Mouse (Mus musculus) heart, adult 2 months (tissue): Measurements from ENCODE around the gene Kiz. TPM values are rescaled to one million over a fixed set of nuclear protein-coding genes. Genes with fewer than 3 reads are reported as not detected.

Experiments used
- DNase-seq, 2 experiments: peaks; one replicate each; pipeline ENCODE4 v3.0.0; 2021
- H3K27ac ChIP-seq: fragments of 200-600 bp; 2 replicates; pipeline ENCODE4 v1.8.1; 2022
- H3K27me3 ChIP-seq: fragments of 200-500 bp; 2 replicates; pipeline ENCODE4 v1.6.1; 2012; ENCODE audit warnings: mild to moderate bottlenecking, low read length, inconsistent platforms, mixed read lengths; ENCODE audit not compliant: control insufficient read depth, insufficient read depth
- H3K36me3 ChIP-seq: fragments of 200-500 bp; 2 replicates; pipeline ENCODE4 v1.6.1; 2012; ENCODE audit warnings: low read length, inconsistent platforms; ENCODE audit not compliant: control insufficient read depth, insufficient read depth
- H3K4me1 ChIP-seq: fragments of 200-500 bp; 2 replicates; pipeline ENCODE4 v1.6.1; 2011; ENCODE audit warnings: low read length; ENCODE audit not compliant: control insufficient read depth, insufficient read depth
- H3K4me3 ChIP-seq: fragments of 200-600 bp; 2 replicates; pipeline ENCODE4 v1.8.1; 2022
- H3K79me2 ChIP-seq: fragments of 200-500 bp; replicated peaks from 2 replicates; pipeline ENCODE4 v1.6.1; 2012; ENCODE audit warnings: mild to moderate bottlenecking, inconsistent platforms, low read length, moderate library complexity, mixed read lengths; ENCODE audit not compliant: control insufficient read depth, insufficient read depth
- H3K9ac ChIP-seq: fragments of 200-500 bp; 2 replicates; pipeline ENCODE4 v1.6.1; 2012; ENCODE audit warnings: low read depth, mild to moderate bottlenecking, control low read depth, inconsistent platforms, low read length, mixed read lengths
- CTCF ChIP-seq: fragments of 200-600 bp; IDR thresholded peaks from 2 replicates; pipeline ENCODE4 v1.8.1; 2022; ENCODE audit warnings: antibody characterized with exemption, mild to moderate bottlenecking, moderate library complexity
- EP300 ChIP-seq: fragments of 200-500 bp; IDR thresholded peaks from 2 replicates; pipeline ENCODE4 v1.6.1; 2011; ENCODE audit warnings: low read depth, low read length, control low read depth; ENCODE audit not compliant: insufficient read depth
- POLR2A ChIP-seq: fragments of 200-500 bp; IDR thresholded peaks from 2 replicates; pipeline ENCODE4 v1.6.1; 2011; ENCODE audit warnings: mild to moderate bottlenecking, low read depth, low read length, control low read depth; ENCODE audit not compliant: insufficient read depth
- WGBS: fragments of 180-500 bp; shearing (Covaris S2); methylation state at CpG from one replicate; pipeline ENCODE4 v1.1.7; 2018; 5-methylcytosine and 5-hydroxymethylcytosine counted together
- intact Hi-C: fragments of 180-260 bp; cut with DNase I; formaldehyde crosslinking; loops from one replicate; pipeline ENCODE4 v1.15.1; 2025
- polyA plus RNA-seq: library from polyadenylated mRNA; depleted of rRNA; stranded (reverse); fragments of >200 nt; gene quantifications from 2 replicates; pipeline ENCODE4 v1.2.3, GENCODE M21; 2012
- total RNA-seq, 2 experiments: library from RNA; stranded (reverse); gene quantifications; 2 replicates each; pipeline ENCODE4 v1.2.3; 2021

The Kiz gene
- total and polyA plus RNA-seq, 3 experiments, result 16.2 to 124 (median 97.9) TPM

- Histone ChIP-seq H3K27ac (no peak overlapping the region), H3K4me3 (no peak overlapping the region; the same call in 1 of the 2 replicates), H3K36me3 (no peaks in the 10 kb centered on the region), H3K9ac (no peak overlapping the region), H3K27me3 (peaks cover 40% of the 10 kb centered on the region), H3K4me1 (peaks cover 2% of the 10 kb centered on the region), H3K79me2 (no peaks in the 10 kb centered on the region)
- TF ChIP-seq EP300, result no peak
- TF ChIP-seq CTCF, result no peak
- no peak for TF ChIP-seq POLR2A
- WGBS, result 8% methylated on average over 20 of the region's 20 CpGs
- intact Hi-C loops, result loop anchor here (10.0 kb wide), 1 partner anchor 349 kb away; no protein-coding TSS in a partner anchor
- no peak for DNase-seq
Observed at GRCm38 (mm10) chr2:146835241-146835990, 20.2 kb upstream of the Kiz start.

GRCm38 (mm10) chr2:146836246-146836645 lies 19.4 kb upstream of the Kiz start:
- H3K4me1 ChIP-seq, result peaks cover 2% of the 10 kb centered on the region
- no peaks in the 10 kb centered on the region for H3K36me3 ChIP-seq
- WGBS, result 6% methylated on average over 13 of the region's 13 CpGs
- H3K27me3 ChIP-seq, result peaks cover 38% of the 10 kb centered on the region
- DNase-seq, result no peak
- H3K79me2 ChIP-seq, result no peaks in the 10 kb centered on the region
- H3K27ac ChIP-seq, result no peak overlapping the region
- no peak overlapping the region for H3K4me3 ChIP-seq
- intact Hi-C loops, result loop anchor here (10.0 kb wide), 1 partner anchor 349 kb away; no protein-coding TSS in a partner anchor
- H3K9ac ChIP-seq, result no peak overlapping the region
- TF ChIP-seq POLR2A (no peak), CTCF (no peak), EP300 (no peak)

- DNase-seq, result no peak
Observed at GRCm38 (mm10) chr2:146836871-146837550, 18.7 kb upstream of the Kiz start.

GRCm38 (mm10) chr2:146837653-146838052 lies 18.0 kb upstream of the Kiz start:
- Histone ChIP-seq H3K4me3 (no peak overlapping the region), H3K79me2 (no peaks in the 10 kb centered on the region), H3K4me1 (peaks cover 2% of the 10 kb centered on the region), H3K9ac (no peak overlapping the region), H3K27ac (no peak overlapping the region), H3K27me3 (peaks cover 36% of the 10 kb centered on the region), H3K36me3 (no peaks in the 10 kb centered on the region)
- 36% methylated on average over 1 of the region's 1 CpGs for WGBS
- no peak for DNase-seq
- intact Hi-C loops, result loop anchor here (10.0 kb wide), 1 partner anchor 347 kb away; no protein-coding TSS in a partner anchor
- no peak for TF ChIP-seq POLR2A
- TF ChIP-seq CTCF, result no peak
- TF ChIP-seq EP300, result no peak

More at GRCm38 (mm10) chr2:146836871-146837550, 18.7 kb upstream of the Kiz start:
- Histone ChIP-seq H3K4me1 (peaks cover 2% of the 10 kb centered on the region), H3K79me2 (no peaks in the 10 kb centered on the region), H3K27ac (no peak overlapping the region), H3K27me3 (peaks cover 38% of the 10 kb centered on the region), H3K36me3 (no peaks in the 10 kb centered on the region), H3K9ac (no peak overlapping the region), H3K4me3 (no peak overlapping the region)
- TF ChIP-seq POLR2A (no peak), EP300 (no peak), CTCF (no peak)
- intact Hi-C loops, result loop anchor here (10.0 kb wide), 1 partner anchor 348 kb away; no protein-coding TSS in a partner anchor
- 13% methylated on average over 17 of the region's 17 CpGs for WGBS

- H3K4me3 ChIP-seq, result no peak overlapping the region
- no peaks in the 10 kb centered on the region for H3K79me2 ChIP-seq
- H3K27me3 ChIP-seq, result peaks cover 36% of the 10 kb centered on the region
- H3K9ac ChIP-seq, result no peak overlapping the region
- H3K27ac ChIP-seq, result no peak overlapping the region
- no peak for DNase-seq
- intact Hi-C loops, result loop anchor here (10.0 kb wide), 1 partner anchor 346 kb away; no protein-coding TSS in a partner anchor
- TF ChIP-seq POLR2A (no peak), CTCF (no peak), EP300 (no peak)
- H3K4me1 ChIP-seq, result peaks cover 2% of the 10 kb centered on the region
- WGBS, result 7% methylated on average over 30 of the region's 30 CpGs
- no peaks in the 10 kb centered on the region for H3K36me3 ChIP-seq
Observed at GRCm38 (mm10) chr2:146838596-146839302, 16.9 kb upstream of the Kiz start.
